Mouse (Mus musculus) cerebellum, postnatal 36 days (tissue): Measurements from ENCODE around the gene Unc45a.

Source experiments
- DNase-seq, 2 experiments: peaks; one replicate each; pipeline ENCODE4 v3.0.0; 2021 to 2022; ENCODE audit warnings: mixed read lengths in 2 of 2

Unc45a gene

GRCm38 (mm10) chr7:80340793-80341192 is at the start of gene Unc45a:
Gene Unc45a, minus strand, starts transcription at chr7:80341005.
- DNase-seq: peak; percentile 69 to 72

- DNase-seq: no peak
Measured at GRCm38 (mm10) chr7:80387633-80388543, 47.1 kb upstream of the Unc45a start, which contains the start of gene Fes. Gene Fes, minus strand, starts transcription at chr7:80387946.

- DNase-seq: no peak
Measured at GRCm38 (mm10) chr7:80387033-80387632, 46.3 kb upstream of the Unc45a start.

- DNase-seq: peak; percentile 90 to 92
Measured at GRCm38 (mm10) chr7:80386235-80386930, 45.6 kb upstream of the Unc45a start.

- DNase-seq: no peak
Measured at GRCm38 (mm10) chr7:80382919-80383318, 42.1 kb upstream of the Unc45a start.

- DNase-seq: no peak
Measured at GRCm38 (mm10) chr7:80379531-80379930, 38.7 kb upstream of the Unc45a start.

- DNase-seq: peak; percentile 81 to 92
Measured at GRCm38 (mm10) chr7:80377471-80377870, 36.7 kb upstream of the Unc45a start.

GRCm38 (mm10) chr7:80376192-80376591 is 35.4 kb upstream of the Unc45a start:
- no peak for DNase-seq

GRCm38 (mm10) chr7:80375376-80376039 is 34.7 kb upstream of the Unc45a start:
- DNase-seq: no peak

GRCm38 (mm10) chr7:80374733-80375132 is 33.9 kb upstream of the Unc45a start:
- no peak for DNase-seq

GRCm38 (mm10) chr7:80374280-80374679 is 33.5 kb upstream of the Unc45a start:
- DNase-seq: no peak

- no peak for DNase-seq
Measured at GRCm38 (mm10) chr7:80373850-80374249, 33.0 kb upstream of the Unc45a start.

GRCm38 (mm10) chr7:80373352-80373751 is 32.5 kb upstream of the Unc45a start:
- no peak for DNase-seq

GRCm38 (mm10) chr7:80372667-80373066 is 31.9 kb upstream of the Unc45a start:
- no peak for DNase-seq

- DNase-seq: no peak
Measured at GRCm38 (mm10) chr7:80372166-80372565, 31.4 kb upstream of the Unc45a start.

- DNase-seq: peak; percentile 64 to 74
Measured at GRCm38 (mm10) chr7:80371041-80371751, 30.4 kb upstream of the Unc45a start, which contains the start of gene Man2a2. Gene Man2a2, minus strand, starts transcription at chr7:80371375.

GRCm38 (mm10) chr7:80370649-80371040 is 29.8 kb upstream of the Unc45a start:
- peak; percentile 91 to 95 for DNase-seq

- no peak for DNase-seq
Measured at GRCm38 (mm10) chr7:80369967-80370431, 29.2 kb upstream of the Unc45a start.

- DNase-seq: peak; percentile 54 to 59
Measured at GRCm38 (mm10) chr7:80369461-80369860, 28.7 kb upstream of the Unc45a start.

- DNase-seq: no peak
Measured at GRCm38 (mm10) chr7:80368635-80369421, 28.0 kb upstream of the Unc45a start.

- DNase-seq: no peak
Measured at GRCm38 (mm10) chr7:80368009-80368408, 27.2 kb upstream of the Unc45a start.
